Mouse (Mus musculus): ENCODE measurements around the gene Sema6d. TPM values are rescaled to one million over a fixed set of nuclear protein-coding genes. Genes with fewer than 3 reads are reported as not detected.
A peak's percentile ranks its signal among the peaks of the same experiment; 100 is the strongest.

Sema6d gene
- total and polyA plus RNA-seq, 2 experiments from 2014 or later = 31.2 to 90.0 TPM

DNA sequence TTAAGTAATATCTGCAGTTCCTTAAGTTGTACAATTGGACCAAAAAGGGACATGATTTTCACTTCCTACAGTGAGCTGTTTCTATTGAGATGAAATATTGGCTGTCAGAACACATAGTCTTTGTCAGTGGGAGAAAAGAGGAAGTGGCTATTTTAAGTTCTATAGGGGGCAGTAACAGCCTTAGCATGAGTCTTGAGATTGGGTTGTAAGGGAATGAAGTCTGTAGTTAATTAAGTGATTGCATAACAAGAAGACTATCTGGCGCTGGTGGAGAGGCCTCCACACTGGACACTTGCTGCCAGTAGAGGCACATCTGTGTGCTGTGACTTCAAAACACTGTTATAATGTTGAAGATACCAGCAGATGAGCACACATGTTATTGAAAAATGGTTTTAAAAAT, 209.1 kb downstream of the Sema6d start:
- ATAC-seq = no peak
- Histone ChIP-seq H3K27ac (no peak overlapping the region), H3K9ac (replicated peaks; ENCODE audit: low read length) (no peak overlapping the region), H3K4me1 (ENCODE audit: insufficient read depth, low read length) (no peaks in the 10 kb centered on the region), H3K27me3 (ENCODE audit: insufficient read depth, low read length) (no peaks in the 10 kb centered on the region), H3K9me3 (ENCODE audit: low read length) (no peaks in the 10 kb centered on the region), H3K4me2 (ENCODE audit: low read depth, low read length) (no peak overlapping the region), H3K4me3 (ENCODE audit: low read length) (no peak overlapping the region), H3K36me3 (ENCODE audit: insufficient read depth, low read length) (no peaks in the 10 kb centered on the region)
- WGBS = 39% methylated on average over 1 of the region's 1 CpGs
- TF ChIP-seq CTCF (IDR thresholded peaks at IDR 0.05; ENCODE audit: low read depth) = peak; percentile 41; the same call in 1 of the 2 replicates
- peak; percentile 16 for DNase-seq (ENCODE audit: low spot score)

GRCm38 (mm10) chr2:124308605-124309004, 218.8 kb downstream of the Sema6d start:
- 52% methylated on average over 2 of the region's 2 CpGs for WGBS
- no peak for TF ChIP-seq CTCF (IDR thresholded peaks at IDR 0.05; ENCODE audit: low read depth)

DNA sequence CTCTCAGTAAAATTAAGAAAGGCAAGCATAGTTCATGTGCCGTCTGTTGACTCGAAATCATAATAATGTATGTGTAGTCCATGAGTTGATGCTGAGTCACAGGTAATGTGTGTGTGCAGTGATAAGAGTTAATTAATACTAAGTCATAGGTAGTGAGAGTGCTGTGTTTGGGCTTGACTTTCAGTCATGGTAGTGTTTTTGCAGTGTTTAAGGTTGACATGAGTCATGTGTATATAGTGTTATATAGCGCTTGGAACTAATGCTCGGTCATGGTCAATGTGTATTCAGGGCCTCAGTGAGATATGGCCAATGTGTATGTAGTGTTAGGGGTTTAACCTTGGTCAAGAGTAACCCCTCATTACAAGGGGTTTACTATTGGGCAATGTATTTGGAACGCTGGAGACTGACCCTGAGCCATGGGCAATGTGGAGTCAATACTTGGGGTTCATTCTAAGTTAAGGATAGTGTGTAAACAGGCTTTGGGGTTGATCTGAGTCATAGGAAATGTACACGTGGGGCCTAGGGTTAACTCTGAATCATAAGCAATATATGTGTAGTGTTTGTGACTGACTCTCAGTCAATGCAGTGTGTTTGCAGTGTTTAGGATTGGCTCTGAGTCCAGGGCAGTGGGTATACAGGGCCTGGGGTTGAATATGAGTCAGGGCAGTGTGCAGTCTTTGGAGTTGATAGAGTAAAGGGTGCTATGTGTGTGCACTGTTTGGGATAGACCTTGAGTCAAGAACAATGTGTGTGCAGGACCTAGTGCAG, 219.8 kb downstream of the Sema6d start:
- H3K4me3 ChIP-seq (ENCODE audit: low read length) = no peak overlapping the region
- no peaks in the 10 kb centered on the region for H3K36me3 ChIP-seq (ENCODE audit: insufficient read depth, low read length)
- ATAC-seq (no peak), DNase-seq (ENCODE audit: low spot score) (no peak)
- H3K9ac ChIP-seq (replicated peaks; ENCODE audit: low read length) = no peak overlapping the region
- no peak for TF ChIP-seq CTCF (IDR thresholded peaks at IDR 0.05; ENCODE audit: low read depth)
- 93% methylated on average over 6 of the region's 6 CpGs for WGBS
- no peaks in the 10 kb centered on the region for H3K27me3 ChIP-seq (ENCODE audit: insufficient read depth, low read length)
- H3K9me3 ChIP-seq (ENCODE audit: low read length) = no peaks in the 10 kb centered on the region
- no peaks in the 10 kb centered on the region for H3K4me1 ChIP-seq (ENCODE audit: insufficient read depth, low read length)
- H3K4me2 ChIP-seq (ENCODE audit: low read depth, low read length) = no peak overlapping the region
- H3K27ac ChIP-seq = no peak overlapping the region

More at GRCm38 (mm10) chr2:124308605-124309004, 218.8 kb downstream of the Sema6d start:
- Histone ChIP-seq H3K4me3 (ENCODE audit: low read length) (no peak overlapping the region), H3K9ac (replicated peaks; ENCODE audit: low read length) (no peak overlapping the region), H3K36me3 (ENCODE audit: insufficient read depth, low read length) (no peaks in the 10 kb centered on the region), H3K27ac (no peak overlapping the region), H3K4me2 (ENCODE audit: low read depth, low read length) (no peak overlapping the region), H3K9me3 (ENCODE audit: low read length) (no peaks in the 10 kb centered on the region), H3K27me3 (ENCODE audit: insufficient read depth, low read length) (no peaks in the 10 kb centered on the region), H3K4me1 (ENCODE audit: insufficient read depth, low read length) (no peaks in the 10 kb centered on the region)
- ATAC-seq (no peak), DNase-seq (ENCODE audit: low spot score) (no peak)

DNA sequence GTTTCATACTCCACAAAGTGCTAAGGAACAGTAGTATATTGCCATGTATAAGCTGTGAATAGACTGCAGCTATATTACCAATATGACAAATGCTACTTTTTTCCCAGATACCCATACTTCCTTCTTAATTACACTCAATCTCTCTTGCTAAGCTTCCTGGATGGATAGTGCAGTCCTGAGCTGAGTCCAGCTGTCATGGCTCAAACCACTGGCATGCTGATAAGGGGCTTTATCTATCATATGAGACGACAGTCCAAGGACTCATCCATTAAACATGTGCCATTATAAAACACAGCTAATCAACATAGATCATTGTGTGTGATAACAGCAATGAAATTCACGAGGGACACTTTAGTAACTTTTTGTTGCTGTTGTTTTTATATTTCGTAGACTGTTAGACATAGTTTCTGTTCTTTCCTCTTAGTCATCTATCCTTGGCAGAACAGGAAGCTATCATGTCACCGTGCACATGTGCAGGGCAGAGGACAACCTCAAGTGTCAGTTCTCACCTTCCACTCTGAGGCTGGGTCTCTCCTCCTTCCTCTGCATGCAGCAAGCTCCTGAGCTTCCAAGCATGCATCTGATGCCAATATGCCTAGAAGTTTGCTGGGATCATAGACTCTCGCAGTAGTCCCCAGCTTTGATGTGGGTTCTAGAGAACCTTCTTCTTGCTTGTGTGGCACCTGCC, 232.9 kb downstream of the Sema6d start:
- no peak for ATAC-seq
- Histone ChIP-seq H3K4me1 (ENCODE audit: insufficient read depth, low read length) (no peaks in the 10 kb centered on the region), H3K36me3 (ENCODE audit: insufficient read depth, low read length) (no peaks in the 10 kb centered on the region), H3K9ac (replicated peaks; ENCODE audit: low read length) (no peak overlapping the region), H3K4me2 (ENCODE audit: low read depth, low read length) (no peak overlapping the region), H3K27me3 (ENCODE audit: insufficient read depth, low read length) (no peaks in the 10 kb centered on the region), H3K9me3 (ENCODE audit: low read length) (no peaks in the 10 kb centered on the region), H3K4me3 (ENCODE audit: low read length) (no peak overlapping the region), H3K27ac (no peak overlapping the region)
- no peak for DNase-seq (ENCODE audit: low spot score)
- WGBS = 79% methylated on average over 5 of the region's 5 CpGs
- no peak for TF ChIP-seq CTCF (IDR thresholded peaks at IDR 0.05; ENCODE audit: low read depth)

DNA sequence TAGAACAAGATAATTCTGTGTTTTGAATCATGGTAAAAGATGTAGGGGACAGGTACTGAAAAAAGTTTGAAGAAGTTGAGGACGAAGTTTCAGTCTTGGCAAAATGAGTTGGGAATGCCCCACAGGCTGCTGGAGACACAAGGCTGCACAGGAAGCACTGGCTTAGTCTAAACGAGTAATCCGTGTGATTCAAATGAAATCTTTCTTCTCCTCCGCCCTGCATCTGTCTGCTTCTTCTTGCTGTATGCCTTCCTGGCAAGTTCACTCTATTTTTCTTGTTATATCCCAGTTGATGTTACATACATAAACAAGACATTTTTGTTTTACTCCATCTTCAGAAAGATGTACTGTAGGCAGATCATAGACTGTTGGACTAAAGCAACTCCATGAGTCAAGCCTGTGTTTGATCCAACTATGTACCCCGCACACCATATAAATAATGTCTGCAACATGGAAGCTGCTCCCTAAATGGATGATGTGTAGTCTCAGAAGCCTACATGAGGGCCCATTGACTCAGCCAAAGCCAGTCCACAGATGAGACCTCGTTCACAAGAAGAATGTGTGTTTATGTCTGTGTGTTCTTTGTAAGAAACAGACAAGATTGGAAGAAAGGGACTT, 234.4 kb downstream of the Sema6d start:
- no peaks in the 10 kb centered on the region for H3K36me3 ChIP-seq (ENCODE audit: insufficient read depth, low read length)
- no peak overlapping the region for H3K27ac ChIP-seq
- no peak for ATAC-seq
- no peaks in the 10 kb centered on the region for H3K9me3 ChIP-seq (ENCODE audit: low read length)
- no peaks in the 10 kb centered on the region for H3K27me3 ChIP-seq (ENCODE audit: insufficient read depth, low read length)
- H3K4me2 ChIP-seq (ENCODE audit: low read depth, low read length) = no peak overlapping the region
- WGBS = 87% methylated on average over 6 of the region's 6 CpGs
- H3K4me1 ChIP-seq (ENCODE audit: insufficient read depth, low read length) = no peaks in the 10 kb centered on the region
- no peak overlapping the region for H3K4me3 ChIP-seq (ENCODE audit: low read length)
- DNase-seq (ENCODE audit: low spot score) = no peak
- H3K9ac ChIP-seq (replicated peaks; ENCODE audit: low read length) = no peak overlapping the region
- TF ChIP-seq CTCF (IDR thresholded peaks at IDR 0.05; ENCODE audit: low read depth) = no peak

DNA sequence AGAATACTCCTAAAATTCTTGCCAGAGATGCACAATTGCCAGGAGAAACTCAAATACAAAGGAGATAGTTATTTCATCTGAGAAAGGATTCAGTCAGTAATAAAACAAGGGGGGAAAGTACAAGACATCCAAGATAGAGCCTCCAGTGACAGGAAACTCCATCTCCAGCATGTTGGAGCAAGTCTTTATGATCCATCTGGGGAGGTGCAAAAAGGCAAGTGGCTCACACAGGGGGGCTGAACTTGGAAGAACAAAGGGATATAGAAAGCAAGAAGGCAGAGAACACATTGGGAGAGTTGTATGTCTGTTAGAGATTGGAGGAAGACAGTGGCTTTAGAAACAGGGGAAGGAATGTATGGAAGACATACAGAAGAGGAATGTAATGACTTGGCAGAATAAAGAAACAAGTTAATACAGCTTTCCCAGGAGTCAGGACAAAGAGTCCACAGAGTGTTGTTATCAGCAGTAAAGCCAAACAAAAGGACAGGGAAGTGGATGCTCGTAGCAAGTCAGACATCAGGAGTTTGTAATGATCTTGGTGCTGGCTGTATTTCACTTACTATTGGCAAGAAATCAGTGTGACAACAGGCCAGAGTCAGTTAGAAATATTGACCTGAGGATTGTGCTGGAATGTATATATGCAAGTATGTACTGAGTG, 239.8 kb downstream of the Sema6d start:
- no peaks in the 10 kb centered on the region for H3K27me3 ChIP-seq (ENCODE audit: insufficient read depth, low read length)
- DNase-seq (ENCODE audit: low spot score) (no peak), ATAC-seq (no peak)
- no peaks in the 10 kb centered on the region for H3K9me3 ChIP-seq (ENCODE audit: low read length)
- H3K4me3 ChIP-seq (ENCODE audit: low read length) = no peak overlapping the region
- H3K9ac ChIP-seq (replicated peaks; ENCODE audit: low read length) = no peak overlapping the region
- no peak for TF ChIP-seq CTCF (IDR thresholded peaks at IDR 0.05; ENCODE audit: low read depth)
- no peak overlapping the region for H3K4me2 ChIP-seq (ENCODE audit: low read depth, low read length)
- 29% methylated on average over 1 of the region's 1 CpGs for WGBS
- no peaks in the 10 kb centered on the region for H3K36me3 ChIP-seq (ENCODE audit: insufficient read depth, low read length)
- H3K4me1 ChIP-seq (ENCODE audit: insufficient read depth, low read length) = no peaks in the 10 kb centered on the region
- no peak overlapping the region for H3K27ac ChIP-seq

Data from hindbrain, postnatal 0 days (tissue).